Mouse (Mus musculus): ENCODE data around the gene Aatk.

Gene Aatk

GRCm38 (mm10) chr11:119989115-119989564 is 57.8 kb downstream of the Aatk start:
- DNase-seq (ENCODE audit: low spot score) = no peak

GRCm38 (mm10) chr11:119988391-119988790 is 58.6 kb downstream of the Aatk start:
- no peak for DNase-seq (ENCODE audit: low spot score)

- DNase-seq (ENCODE audit: low spot score) = no peak
Measured at GRCm38 (mm10) chr11:119987876-119988275, 59.1 kb downstream of the Aatk start.

- no peak for DNase-seq (ENCODE audit: low spot score)
Measured at GRCm38 (mm10) chr11:119986751-119987425, 60.1 kb downstream of the Aatk start.

- no peak for DNase-seq (ENCODE audit: low spot score)
Measured at GRCm38 (mm10) chr11:119983151-119983550, 63.8 kb downstream of the Aatk start.

- no peak for DNase-seq (ENCODE audit: low spot score)
Measured at GRCm38 (mm10) chr11:119982236-119982635, 64.7 kb downstream of the Aatk start.

- no peak for DNase-seq (ENCODE audit: low spot score)
Measured at GRCm38 (mm10) chr11:119981769-119982168, 65.2 kb downstream of the Aatk start.

- DNase-seq (ENCODE audit: low spot score) = no peak
Measured at GRCm38 (mm10) chr11:119979596-119980385, 67.2 kb downstream of the Aatk start.

GRCm38 (mm10) chr11:119978701-119979100 is 68.3 kb downstream of the Aatk start:
- no peak for DNase-seq (ENCODE audit: low spot score)

- DNase-seq (ENCODE audit: low spot score) = no peak
Measured at GRCm38 (mm10) chr11:119975739-119976501, 71.0 kb downstream of the Aatk start.

- no peak for DNase-seq (ENCODE audit: low spot score)
Measured at GRCm38 (mm10) chr11:119973789-119974188, 73.2 kb downstream of the Aatk start.

- DNase-seq (ENCODE audit: low spot score) = no peak
Measured at GRCm38 (mm10) chr11:119970021-119970851, 76.7 kb downstream of the Aatk start.

GRCm38 (mm10) chr11:119967892-119968291 is 79.1 kb downstream of the Aatk start:
- no peak for DNase-seq (ENCODE audit: low spot score)

GRCm38 (mm10) chr11:119967401-119967800 is 79.6 kb downstream of the Aatk start:
- DNase-seq (ENCODE audit: low spot score) = no peak

- DNase-seq (ENCODE audit: low spot score) = no peak
Measured at GRCm38 (mm10) chr11:119966294-119966693, 80.7 kb downstream of the Aatk start.

- DNase-seq (ENCODE audit: low spot score) = no peak
Measured at GRCm38 (mm10) chr11:119965053-119965452, 81.9 kb downstream of the Aatk start.

GRCm38 (mm10) chr11:119961511-119961910 is 85.5 kb downstream of the Aatk start:
- DNase-seq (ENCODE audit: low spot score) = no peak

GRCm38 (mm10) chr11:119960671-119961070 is 86.3 kb downstream of the Aatk start:
- DNase-seq (ENCODE audit: low spot score) = no peak

- no peak for DNase-seq (ENCODE audit: low spot score)
Measured at GRCm38 (mm10) chr11:119959714-119960113, 87.3 kb downstream of the Aatk start.

GRCm38 (mm10) chr11:119958856-119959255 is 88.1 kb downstream of the Aatk start:
- DNase-seq (ENCODE audit: low spot score) = no peak
